Mouse (Mus musculus): ENCODE data around the gene Cel.
A peak's percentile ranks its signal among the peaks of the same experiment; 100 is the strongest.

- peak; percentile 57 for TF ChIP-seq CTCF (IDR thresholded peaks at IDR 0.05; ENCODE audit: low read depth)
- TF ChIP-seq EP300 (IDR thresholded peaks at IDR 0.05; ENCODE audit: low read depth) = no peak
Observed at GRCm38 (mm10) chr2:28525943-28526876, 37.0 kb downstream of the Cel start.
